Mouse (Mus musculus): Measurements from ENCODE around the gene Tmem131.
A peak's percentile ranks its signal among the peaks of the same experiment; 100 is the strongest.

DNA sequence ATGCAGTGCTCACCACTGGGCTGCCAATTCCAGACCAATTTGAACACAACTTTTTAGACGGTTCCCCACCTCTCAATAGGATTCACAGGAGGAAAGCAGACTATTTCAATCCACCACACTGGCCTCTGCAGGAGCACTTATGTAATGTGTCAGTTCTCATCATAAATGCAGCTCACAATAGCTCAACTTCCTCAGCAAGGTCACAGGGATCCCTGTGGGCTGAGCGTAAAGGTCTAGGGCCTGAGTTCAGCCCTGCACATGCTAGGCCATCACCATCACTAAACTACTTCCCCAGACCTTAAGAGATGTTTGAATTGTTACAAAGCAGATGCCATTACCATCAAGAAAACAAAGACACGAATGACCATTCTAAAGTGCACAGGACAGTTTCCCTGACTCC, 58.9 kb downstream of the Tmem131 start:
- TF ChIP-seq POLR2A (IDR thresholded peaks at IDR 0.05; ENCODE audit: insufficient read depth, low read depth, low read length) (0 out of 2 replicates have a peak, but pooled peaks have one; percentile 25), CTCF (IDR thresholded peaks at IDR 0.05) (0 out of 2 replicates have a peak, but pooled peaks have one; percentile 14)
